Mouse (Mus musculus): ENCODE data around the gene Ttll7. TPM values are rescaled to one million over a fixed set of nuclear protein-coding genes. Genes with fewer than 3 reads are reported as not detected.

The Ttll7 gene
- polyA plus RNA-seq, 1 experiment from 2014 or later, result 1.0 TPM

DNA sequence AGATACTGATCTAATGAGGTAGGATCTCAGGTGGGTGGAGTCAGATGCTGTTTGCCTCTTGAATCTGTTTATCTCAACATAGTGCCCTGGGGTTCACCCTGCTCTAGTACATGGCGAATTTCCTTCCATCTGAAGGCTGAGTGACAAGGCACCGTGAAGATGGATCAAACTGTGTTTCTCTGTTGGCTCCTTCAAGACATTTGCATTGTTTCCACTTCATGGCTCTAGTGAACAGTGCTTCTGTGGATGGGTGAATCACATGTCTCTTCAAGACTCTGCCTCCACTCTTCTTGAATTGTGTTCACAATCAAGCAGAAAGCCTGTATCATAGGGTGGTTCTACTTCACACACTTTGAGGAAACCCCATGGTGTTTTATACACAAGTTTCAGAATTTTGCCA lies 8.1 kb downstream of the Ttll7 start:
- WGBS, result 86% methylated on average over 2 of the region's 2 CpGs
- Histone ChIP-seq H3K4me1 (no peaks in the 10 kb centered on the region), H3K9me3 (replicated peaks) (no peaks in the 10 kb centered on the region), H3K4me3 (no peak overlapping the region), H3K27ac (no peak overlapping the region), H3K36me3 (no peaks in the 10 kb centered on the region), H3K27me3 (ENCODE audit: low read depth, poor library complexity, severe bottlenecking) (no peaks in the 10 kb centered on the region)
- no peak for DNase-seq (ENCODE audit: low spot score)

GRCm38 (mm10) chr3:146866563-146866962 lies 14.4 kb downstream of the Ttll7 start:
- Histone ChIP-seq H3K27me3 (ENCODE audit: low read depth, poor library complexity, severe bottlenecking) (no peaks in the 10 kb centered on the region), H3K27ac (no peak overlapping the region), H3K36me3 (no peaks in the 10 kb centered on the region), H3K9me3 (replicated peaks) (no peaks in the 10 kb centered on the region), H3K4me3 (no peak overlapping the region), H3K4me1 (no peaks in the 10 kb centered on the region)
- peak; percentile 40 for DNase-seq (ENCODE audit: low spot score)
- WGBS, result 41% methylated on average over 4 of the region's 4 CpGs

- no peaks in the 10 kb centered on the region for H3K9me3 ChIP-seq (replicated peaks)
- H3K4me1 ChIP-seq, result no peaks in the 10 kb centered on the region
- no peaks in the 10 kb centered on the region for H3K27me3 ChIP-seq (ENCODE audit: low read depth, poor library complexity, severe bottlenecking)
- WGBS, result 89% methylated on average over 3 of the region's 3 CpGs
- no peak overlapping the region for H3K4me3 ChIP-seq
- H3K36me3 ChIP-seq, result no peaks in the 10 kb centered on the region
- no peak for DNase-seq (ENCODE audit: low spot score)
- H3K27ac ChIP-seq, result no peak overlapping the region
Observed at GRCm38 (mm10) chr3:146871954-146872353, 19.8 kb downstream of the Ttll7 start.

- no peaks in the 10 kb centered on the region for H3K9me3 ChIP-seq (replicated peaks)
- no peak for DNase-seq (ENCODE audit: low spot score)
- no peaks in the 10 kb centered on the region for H3K27me3 ChIP-seq (ENCODE audit: low read depth, poor library complexity, severe bottlenecking)
- H3K36me3 ChIP-seq, result no peaks in the 10 kb centered on the region
- H3K27ac ChIP-seq, result no peak overlapping the region
- no peaks in the 10 kb centered on the region for H3K4me1 ChIP-seq
- H3K4me3 ChIP-seq, result no peak overlapping the region
- 85% methylated on average over 2 of the region's 2 CpGs for WGBS
Observed at GRCm38 (mm10) chr3:146875929-146876328, 23.8 kb downstream of the Ttll7 start.

DNA sequence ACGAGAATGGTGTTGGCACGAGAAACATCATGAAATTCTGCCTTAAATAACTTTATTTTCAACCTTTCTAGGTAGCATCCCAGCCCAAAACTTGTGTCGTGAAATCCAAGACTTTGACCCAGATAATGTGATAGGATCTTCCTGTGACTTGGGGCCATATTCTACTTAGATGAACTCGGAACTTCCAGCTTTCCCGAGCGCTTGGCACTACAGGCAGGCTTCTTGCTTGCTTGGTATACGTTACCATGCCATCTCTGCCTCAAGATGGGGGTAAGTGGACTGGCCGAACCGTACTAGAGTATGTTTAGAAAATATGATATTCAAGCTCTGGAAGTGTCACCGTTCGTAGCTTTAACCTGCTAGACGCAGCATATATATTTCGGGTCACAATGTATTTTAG lies 41.8 kb downstream of the Ttll7 start:
- Histone ChIP-seq H3K36me3 (no peaks in the 10 kb centered on the region), H3K4me1 (no peaks in the 10 kb centered on the region), H3K27ac (no peak overlapping the region), H3K27me3 (ENCODE audit: low read depth, poor library complexity, severe bottlenecking) (no peaks in the 10 kb centered on the region), H3K9me3 (replicated peaks) (no peaks in the 10 kb centered on the region), H3K4me3 (no peak overlapping the region)
- WGBS, result 92% methylated on average over 13 of the region's 13 CpGs
- no peak for DNase-seq (ENCODE audit: low spot score)

DNA sequence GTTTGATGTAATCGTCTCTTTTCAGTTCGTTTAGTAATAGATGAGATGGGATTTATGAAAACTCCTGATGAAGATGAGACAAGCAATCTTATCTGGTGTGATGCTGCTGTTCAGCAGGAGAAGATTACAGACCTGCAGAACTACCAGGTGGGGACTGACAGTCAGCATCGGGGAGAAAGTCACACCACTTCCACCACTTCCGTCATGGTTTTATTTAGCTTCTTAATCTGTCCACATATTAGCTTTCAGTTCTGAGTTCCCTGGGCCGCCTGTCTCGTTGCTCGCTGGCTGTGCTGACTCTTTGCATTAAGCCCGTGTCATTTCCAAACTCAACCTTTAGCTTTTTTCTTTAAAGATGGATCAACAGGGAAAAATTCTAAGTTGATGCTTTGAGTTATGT lies 44.4 kb downstream of the Ttll7 start:
- Histone ChIP-seq H3K4me3 (no peak overlapping the region), H3K4me1 (no peaks in the 10 kb centered on the region), H3K9me3 (replicated peaks) (no peaks in the 10 kb centered on the region), H3K27me3 (ENCODE audit: low read depth, poor library complexity, severe bottlenecking) (no peaks in the 10 kb centered on the region), H3K36me3 (no peaks in the 10 kb centered on the region), H3K27ac (no peak overlapping the region)
- 88% methylated on average over 8 of the region's 8 CpGs for WGBS
- DNase-seq (ENCODE audit: low spot score), result no peak

GRCm38 (mm10) chr3:146900094-146900493 lies 47.9 kb downstream of the Ttll7 start:
- WGBS, result 84% methylated on average over 3 of the region's 3 CpGs
- no peaks in the 10 kb centered on the region for H3K36me3 ChIP-seq
- no peaks in the 10 kb centered on the region for H3K27me3 ChIP-seq (ENCODE audit: low read depth, poor library complexity, severe bottlenecking)
- no peaks in the 10 kb centered on the region for H3K9me3 ChIP-seq (replicated peaks)
- H3K4me3 ChIP-seq, result no peak overlapping the region
- no peaks in the 10 kb centered on the region for H3K4me1 ChIP-seq
- DNase-seq (ENCODE audit: low spot score), result no peak
- H3K27ac ChIP-seq, result no peak overlapping the region

DNA sequence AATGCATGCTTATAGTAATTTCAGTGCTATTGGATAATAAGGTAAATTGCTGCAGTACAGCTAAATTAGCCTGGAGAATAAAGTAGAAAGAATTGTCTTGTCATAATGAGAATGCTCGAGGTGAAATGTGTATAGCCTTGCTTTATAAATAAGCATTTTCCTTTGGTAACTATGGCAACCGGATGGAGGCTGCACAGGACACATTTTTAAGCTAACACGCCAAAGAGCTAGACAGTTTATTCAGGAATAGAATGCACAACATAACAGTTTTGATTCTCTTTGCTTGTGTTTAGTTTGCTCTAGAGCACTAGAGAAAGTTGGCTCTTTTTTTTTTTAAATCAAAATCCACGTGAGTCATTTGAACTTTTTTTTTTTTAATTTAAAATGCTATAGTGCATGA lies 49.6 kb downstream of the Ttll7 start:
- no peaks in the 10 kb centered on the region for H3K9me3 ChIP-seq (replicated peaks)
- no peak overlapping the region for H3K27ac ChIP-seq
- H3K27me3 ChIP-seq (ENCODE audit: low read depth, poor library complexity, severe bottlenecking), result no peaks in the 10 kb centered on the region
- no peaks in the 10 kb centered on the region for H3K4me1 ChIP-seq
- no peak for DNase-seq (ENCODE audit: low spot score)
- WGBS, result 80% methylated on average over 4 of the region's 4 CpGs
- no peaks in the 10 kb centered on the region for H3K36me3 ChIP-seq
- H3K4me3 ChIP-seq, result no peak overlapping the region

GRCm38 (mm10) chr3:146905606-146906005 lies 53.4 kb downstream of the Ttll7 start:
- no peak for DNase-seq (ENCODE audit: low spot score)
- H3K4me3 ChIP-seq, result no peak overlapping the region
- WGBS, result 88% methylated on average over 3 of the region's 3 CpGs

GRCm38 (mm10) chr3:146908922-146909321 lies 56.8 kb downstream of the Ttll7 start:
- no peak overlapping the region for H3K27ac ChIP-seq
- H3K9me3 ChIP-seq (replicated peaks), result no peaks in the 10 kb centered on the region
- H3K36me3 ChIP-seq, result no peaks in the 10 kb centered on the region
- no peak for DNase-seq (ENCODE audit: low spot score)
- no peaks in the 10 kb centered on the region for H3K27me3 ChIP-seq (ENCODE audit: low read depth, poor library complexity, severe bottlenecking)
- H3K4me3 ChIP-seq, result no peak overlapping the region
- no peaks in the 10 kb centered on the region for H3K4me1 ChIP-seq
- 82% methylated on average over 5 of the region's 5 CpGs for WGBS

More at GRCm38 (mm10) chr3:146905606-146906005, 53.4 kb downstream of the Ttll7 start:
- H3K9me3 ChIP-seq (replicated peaks), result no peaks in the 10 kb centered on the region
- no peaks in the 10 kb centered on the region for H3K36me3 ChIP-seq
- no peaks in the 10 kb centered on the region for H3K4me1 ChIP-seq
- H3K27ac ChIP-seq, result no peak overlapping the region
- no peaks in the 10 kb centered on the region for H3K27me3 ChIP-seq (ENCODE audit: low read depth, poor library complexity, severe bottlenecking)

GRCm38 (mm10) chr3:146913107-146913506 lies 60.9 kb downstream of the Ttll7 start:
- WGBS, result 93% methylated on average over 12 of the region's 12 CpGs
- no peaks in the 10 kb centered on the region for H3K36me3 ChIP-seq
- no peaks in the 10 kb centered on the region for H3K4me1 ChIP-seq
- H3K27ac ChIP-seq, result no peak overlapping the region
- H3K9me3 ChIP-seq (replicated peaks), result no peaks in the 10 kb centered on the region
- DNase-seq (ENCODE audit: low spot score), result no peak
- no peaks in the 10 kb centered on the region for H3K27me3 ChIP-seq (ENCODE audit: low read depth, poor library complexity, severe bottlenecking)
- H3K4me3 ChIP-seq, result no peak overlapping the region

DNA sequence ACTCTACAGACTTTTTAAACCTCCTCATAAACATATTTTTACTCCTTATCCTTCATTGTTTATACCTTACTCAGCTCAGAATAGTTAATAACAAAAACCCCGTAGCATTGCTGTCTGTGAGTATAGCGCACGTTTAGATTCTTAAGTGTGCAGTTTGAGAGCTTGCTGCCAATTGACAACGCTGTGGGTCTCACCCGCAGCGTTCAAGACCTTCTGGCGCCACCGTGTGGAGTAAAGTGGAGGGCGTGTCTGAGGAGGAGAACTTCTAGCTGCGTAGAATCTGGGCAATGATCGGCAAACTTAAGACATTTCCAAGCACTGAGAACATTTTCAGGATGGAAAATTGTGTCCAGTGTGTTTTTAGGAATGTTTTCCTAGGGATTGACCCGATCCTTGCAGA lies 62.6 kb downstream of the Ttll7 start:
- H3K4me1 ChIP-seq, result no peaks in the 10 kb centered on the region
- H3K27ac ChIP-seq, result no peak overlapping the region
- H3K27me3 ChIP-seq (ENCODE audit: low read depth, poor library complexity, severe bottlenecking), result no peaks in the 10 kb centered on the region
- no peak overlapping the region for H3K4me3 ChIP-seq
- WGBS, result 20% methylated on average over 12 of the region's 12 CpGs
- no peaks in the 10 kb centered on the region for H3K36me3 ChIP-seq
- no peaks in the 10 kb centered on the region for H3K9me3 ChIP-seq (replicated peaks)
- peak; percentile 85 for DNase-seq (ENCODE audit: low spot score)

DNA sequence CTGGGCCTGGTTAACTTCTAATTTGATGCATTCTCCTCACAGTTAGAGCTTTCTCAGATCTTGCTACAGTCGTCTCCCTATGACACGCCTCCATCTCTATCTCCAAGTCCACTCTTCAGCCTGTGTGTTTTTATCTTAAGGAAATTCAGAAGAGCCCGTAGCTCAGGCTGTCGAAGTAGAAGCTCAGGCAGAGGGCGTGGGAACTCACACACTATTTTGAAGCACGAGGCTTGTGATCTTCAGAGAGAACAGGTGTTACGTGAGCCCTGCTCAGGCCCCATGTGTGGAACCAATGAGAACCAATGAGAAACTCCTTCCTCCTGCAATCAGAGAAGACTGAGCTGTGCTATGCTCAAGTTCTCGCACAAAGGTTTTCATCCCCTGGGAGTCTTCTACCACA lies 65.7 kb downstream of the Ttll7 start:
- H3K4me3 ChIP-seq, result no peak overlapping the region
- DNase-seq (ENCODE audit: low spot score), result no peak
- no peaks in the 10 kb centered on the region for H3K27me3 ChIP-seq (ENCODE audit: low read depth, poor library complexity, severe bottlenecking)
- no peaks in the 10 kb centered on the region for H3K36me3 ChIP-seq
- no peak overlapping the region for H3K27ac ChIP-seq
- H3K9me3 ChIP-seq (replicated peaks), result no peaks in the 10 kb centered on the region
- no peaks in the 10 kb centered on the region for H3K4me1 ChIP-seq
- WGBS, result 70% methylated on average over 8 of the region's 8 CpGs

- no peak overlapping the region for H3K27ac ChIP-seq
- DNase-seq (ENCODE audit: low spot score), result no peak
- H3K36me3 ChIP-seq, result no peaks in the 10 kb centered on the region
- H3K9me3 ChIP-seq (replicated peaks), result no peaks in the 10 kb centered on the region
- no peaks in the 10 kb centered on the region for H3K4me1 ChIP-seq
- H3K4me3 ChIP-seq, result no peak overlapping the region
- no peaks in the 10 kb centered on the region for H3K27me3 ChIP-seq (ENCODE audit: low read depth, poor library complexity, severe bottlenecking)
- WGBS, result 92% methylated on average over 11 of the region's 11 CpGs
Observed at GRCm38 (mm10) chr3:146918323-146918722, 66.2 kb downstream of the Ttll7 start.

Measured in limb, embryonic 10.5 days (tissue).